Mouse (Mus musculus) T-helper 17 cell (primary cell): ENCODE measurements around the gene Defb45.

Experiments used
- in situ Hi-C, 2 experiments: fragments of 300-600 bp; cut with MboI, MseI; formaldehyde crosslinking; loops; 1 replicate in 1 of 2; 2 replicates in 1 of 2; pipeline ENCODE4 v1.15.1; 2025; ENCODE audit warnings: high pct_unique_total_duplicates in 2 of 2

The Defb45 gene

GRCm38 (mm10) chr2:152612193-152612592, 13.0 kb upstream of the Defb45 start:
- in situ Hi-C loops, result no loop called here

DNA sequence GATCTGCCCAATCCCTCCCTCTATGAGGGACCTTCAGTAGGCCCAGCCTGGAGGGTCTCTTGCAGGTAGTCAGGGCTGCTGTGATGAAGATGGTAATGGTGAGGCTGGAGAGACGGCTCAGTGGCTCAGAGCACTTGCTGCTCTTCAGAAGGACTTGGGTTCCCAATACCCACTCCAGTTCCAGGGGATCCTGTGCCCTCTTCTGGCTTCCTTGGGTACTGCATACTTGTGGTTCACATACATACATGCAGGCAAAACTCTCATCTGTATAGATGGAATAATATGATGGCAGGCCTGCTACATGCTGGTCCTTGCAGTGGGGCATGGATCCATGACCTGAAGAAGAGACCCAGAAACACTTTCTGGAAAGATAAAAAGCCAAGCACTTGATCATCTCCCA, 9.5 kb upstream of the Defb45 start:
- in situ Hi-C loops, result loop anchor here in 1 of 2 experiments (5.0 kb wide), 1 partner anchor 59 kb away; the partner anchor contains the start of gene H13

DNA sequence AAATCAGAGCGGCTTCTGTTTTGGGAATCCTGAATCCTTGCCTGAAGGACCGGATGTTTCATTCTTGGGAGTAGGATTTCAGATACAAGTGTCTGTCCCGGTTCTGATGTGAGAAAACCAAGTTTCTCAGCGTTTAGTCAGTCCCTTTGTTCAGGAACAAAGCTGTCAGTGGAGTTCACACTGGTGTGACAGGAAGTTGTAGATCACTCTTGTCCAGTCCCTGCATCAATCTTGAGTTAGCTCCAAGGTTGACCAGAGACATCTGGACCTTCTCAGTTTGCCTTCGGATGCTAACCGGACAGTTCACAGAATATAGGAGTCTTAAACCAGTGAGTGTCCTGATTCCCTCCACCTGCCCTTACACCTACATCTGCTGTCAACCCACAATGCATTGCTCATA, 8.5 kb upstream of the Defb45 start:
- in situ Hi-C loops, result loop anchor here in 1 of 2 experiments (5.0 kb wide), 1 partner anchor 60 kb away; the partner anchor contains the start of gene H13

DNA sequence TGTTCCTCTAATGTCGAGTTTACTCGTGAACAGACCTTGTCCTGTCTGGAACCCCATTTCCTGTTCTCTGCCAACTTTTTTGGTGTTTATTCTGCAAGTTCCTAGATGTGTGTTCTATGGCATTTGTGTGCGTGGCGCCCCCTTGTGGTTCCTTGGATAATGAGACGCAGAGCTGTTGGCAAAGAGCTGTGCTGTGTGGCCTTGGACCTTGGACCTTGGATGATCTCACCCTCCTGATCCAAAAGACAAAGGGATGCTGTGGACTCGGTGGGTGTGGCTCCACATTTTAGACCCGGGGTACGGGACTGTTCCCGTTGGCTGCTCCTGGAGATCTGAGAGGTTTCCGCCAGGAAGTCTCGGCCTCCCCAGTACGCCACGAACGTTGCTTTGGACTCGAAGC, 4.9 kb upstream of the Defb45 start, which contains the start of gene Defb36:
TSS of gene Defb36 (plus strand) at position 271 of the 400 bp plus-strand sequence.
- in situ Hi-C loops, result no loop called here

- in situ Hi-C loops, result no loop called here
Measured at GRCm38 (mm10) chr2:152601275-152601960, 2.2 kb upstream of the Defb45 start.

GRCm38 (mm10) chr2:152600076-152600475, 877 bp upstream of the Defb45 start:
- in situ Hi-C loops, result no loop called here

DNA sequence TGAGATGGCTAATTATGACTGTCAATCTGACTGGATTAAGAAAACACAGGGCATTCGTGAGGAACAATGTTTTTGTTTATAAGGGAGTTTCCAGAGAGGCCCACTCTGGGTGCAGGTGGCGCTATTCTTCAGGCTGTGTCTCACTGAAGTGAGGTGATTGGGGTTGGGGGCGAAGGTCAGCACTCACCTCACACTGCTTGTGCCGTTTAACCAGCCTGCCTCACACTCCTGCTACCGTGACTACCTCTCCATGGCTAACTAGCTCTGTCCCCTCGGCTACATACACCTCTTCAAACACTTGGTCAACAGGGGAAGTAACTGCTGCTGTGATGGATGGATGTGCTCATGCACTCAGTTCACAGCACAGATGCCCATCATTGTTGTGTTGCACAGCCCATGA, 10.2 kb downstream of the Defb45 start:
- in situ Hi-C loops, result no loop called here

GRCm38 (mm10) chr2:152588450-152588849, 10.7 kb downstream of the Defb45 start:
- in situ Hi-C loops, result no loop called here

- in situ Hi-C loops, result no loop called here
Measured at GRCm38 (mm10) chr2:152586926-152587560, 12.2 kb downstream of the Defb45 start.

DNA sequence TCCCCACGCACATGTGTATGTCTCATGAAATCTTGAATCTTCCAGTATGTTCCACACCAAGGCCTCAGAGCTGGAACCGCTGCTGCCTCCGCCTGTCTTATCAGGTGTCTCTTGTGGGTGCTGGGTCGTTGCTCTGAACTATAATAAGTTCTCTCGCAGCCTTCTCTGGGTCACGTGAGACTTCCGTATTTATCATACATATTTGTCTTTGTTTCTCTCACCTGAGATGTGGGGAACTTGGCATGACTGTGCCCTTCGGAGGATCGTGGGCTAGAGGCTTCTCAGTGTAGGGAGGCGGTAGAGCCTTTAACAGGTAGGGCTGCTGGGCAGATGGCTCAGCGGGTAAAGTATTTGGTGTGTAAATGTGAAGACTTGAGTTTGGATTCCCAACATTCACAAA, 18.6 kb downstream of the Defb45 start:
- in situ Hi-C loops, result no loop called here

DNA sequence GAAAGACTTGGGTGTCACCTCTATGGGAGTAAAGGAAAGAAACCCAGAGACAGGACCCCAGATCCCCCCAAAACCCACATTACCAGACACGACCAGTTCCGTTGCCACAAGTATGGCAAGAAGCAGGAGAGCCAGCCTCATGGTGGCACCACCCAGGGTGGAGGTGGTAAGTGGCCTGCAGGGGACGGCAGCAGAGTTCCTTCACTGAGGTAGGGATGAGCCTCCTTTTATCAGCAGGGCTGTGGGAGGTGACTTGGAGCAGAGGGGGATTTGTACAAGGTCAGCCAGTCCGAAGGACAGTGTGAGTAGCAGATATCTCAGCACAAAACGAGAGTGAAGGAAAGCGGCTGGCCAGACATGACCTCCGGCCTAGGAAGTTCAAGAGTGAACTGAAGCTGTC, 19.1 kb downstream of the Defb45 start, which contains the start of gene Defb19:
TSS of gene Defb19 (minus strand) at position 206 of the 400 bp plus-strand sequence.
- in situ Hi-C loops, result no loop called here

DNA sequence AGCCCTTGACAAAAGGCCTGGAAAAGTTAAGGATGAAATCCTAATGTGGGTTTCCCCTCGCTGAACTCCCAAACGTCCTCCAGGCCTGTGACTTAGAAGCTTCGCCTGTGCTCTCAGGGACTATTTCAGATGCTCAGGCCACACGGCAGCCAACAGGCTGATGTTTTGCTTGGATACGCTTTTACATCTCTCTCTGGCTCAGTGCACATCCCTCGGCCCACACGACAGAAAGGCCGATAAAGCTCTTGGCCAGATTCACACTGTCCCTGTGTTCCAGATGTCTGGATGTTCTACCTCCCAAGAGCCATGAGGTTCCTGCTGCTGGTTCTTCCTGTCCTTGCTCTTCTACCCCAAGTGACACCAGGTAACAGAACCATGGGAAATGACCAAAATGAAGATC, 25.7 kb downstream of the Defb45 start:
- in situ Hi-C loops, result no loop called here

GRCm38 (mm10) chr2:152572114-152572794, 26.9 kb downstream of the Defb45 start, which contains the start of gene Defb21:
TSS of gene Defb21 (plus strand) at chr2:152572744.
- in situ Hi-C loops, result no loop called here

- in situ Hi-C loops, result no loop called here
Measured at GRCm38 (mm10) chr2:152570313-152570712, 28.9 kb downstream of the Defb45 start.

- in situ Hi-C loops, result no loop called here
Measured at GRCm38 (mm10) chr2:152569881-152570280, 29.3 kb downstream of the Defb45 start.

DNA sequence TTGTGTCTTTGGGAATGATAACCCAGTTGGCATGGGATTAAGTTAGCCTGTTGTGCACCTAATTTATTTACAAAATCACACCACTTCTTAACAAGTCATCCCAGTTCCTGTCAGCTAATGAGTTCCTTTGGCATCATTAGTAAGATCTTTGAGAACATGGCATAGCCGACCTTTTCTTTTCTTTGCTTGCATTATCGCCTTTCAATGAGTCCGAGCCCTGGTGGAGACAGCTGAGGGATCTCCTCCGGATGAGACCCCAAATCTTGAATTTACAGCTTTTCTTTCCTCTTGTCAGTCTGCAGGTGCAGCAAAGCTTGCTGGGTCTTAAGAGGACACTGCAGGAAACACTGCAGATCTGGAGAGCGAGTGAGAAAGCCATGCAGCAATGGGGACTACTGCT, 30.2 kb downstream of the Defb45 start, which contains the start of gene Gm17416:
TSS of gene Gm17416 (plus strand) at position 301 of the 400 bp plus-strand sequence.
- in situ Hi-C loops, result no loop called here

GRCm38 (mm10) chr2:152556655-152557054, 42.5 kb downstream of the Defb45 start:
- in situ Hi-C loops, result no loop called here

- in situ Hi-C loops, result no loop called here
Measured at GRCm38 (mm10) chr2:152553774-152554423, 45.3 kb downstream of the Defb45 start.

DNA sequence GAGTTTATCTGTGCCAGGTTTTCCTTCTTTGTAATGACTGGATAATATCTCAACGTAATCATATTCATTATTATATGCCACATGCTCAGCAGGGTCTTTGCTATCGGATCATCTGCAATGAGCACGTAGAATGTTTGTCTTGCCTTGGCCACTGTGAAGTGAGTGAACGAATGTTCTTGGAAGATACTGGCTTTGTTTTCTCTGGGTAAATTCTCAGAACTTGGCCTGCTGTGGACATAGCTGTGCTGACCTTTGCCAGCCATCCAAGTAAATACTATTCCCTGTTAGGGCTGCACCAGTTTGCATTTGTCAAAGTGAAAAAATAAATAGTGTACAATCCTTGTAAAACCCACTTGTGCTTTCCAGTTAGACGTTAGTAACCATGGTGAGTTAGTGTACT, 51.1 kb downstream of the Defb45 start:
- in situ Hi-C loops, result no loop called here

DNA sequence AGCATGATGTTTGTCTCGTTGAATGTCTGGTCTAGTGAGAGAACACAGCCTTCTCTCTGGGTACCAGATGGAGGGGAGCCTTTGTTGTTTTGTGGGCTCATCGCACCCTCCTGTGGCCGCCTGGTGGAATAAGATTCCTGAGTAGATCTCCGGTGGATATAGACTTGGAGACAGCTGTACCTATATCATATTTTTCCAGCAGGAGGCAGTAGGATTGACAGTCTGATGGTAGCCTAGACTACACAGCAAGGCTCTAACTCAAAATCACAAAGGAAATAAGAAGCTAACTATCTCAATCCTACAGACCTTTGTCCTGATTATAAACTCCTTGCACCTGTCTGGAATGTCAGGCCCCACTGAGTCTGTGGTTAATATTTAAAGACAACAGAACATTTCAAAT, 54.5 kb downstream of the Defb45 start:
- in situ Hi-C loops, result no loop called here

GRCm38 (mm10) chr2:152543478-152543877, 55.7 kb downstream of the Defb45 start:
- in situ Hi-C loops, result no loop called here
